Mouse (Mus musculus): ENCODE data around the gene Hmg20b. TPM values are rescaled to one million over a fixed set of nuclear protein-coding genes. Genes with fewer than 3 reads are reported as not detected.
A peak's percentile ranks its signal among the peaks of the same experiment; 100 is the strongest.

Gene Hmg20b
- polyA plus RNA-seq, 1 experiment from 2014 or later, result 128 TPM

DNA sequence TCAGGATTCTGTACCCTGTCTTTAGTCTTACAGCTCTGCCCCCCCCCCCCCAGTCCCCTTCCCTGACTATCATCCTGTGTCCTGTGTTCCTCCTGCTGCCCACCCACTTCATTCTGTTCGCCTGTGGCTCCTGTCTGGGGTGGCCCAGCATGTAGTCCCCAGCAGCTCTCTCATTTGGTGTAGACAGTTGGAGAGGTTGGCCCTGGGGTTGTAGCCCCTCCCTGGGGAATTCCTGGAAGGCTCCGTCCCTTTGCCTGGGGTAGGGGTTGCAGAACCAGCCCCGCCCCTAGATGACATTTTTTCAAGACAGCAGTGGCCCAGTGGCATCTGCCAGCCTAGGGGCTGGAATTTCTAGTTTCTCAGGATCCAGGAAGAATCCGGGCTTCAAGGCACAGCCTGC, 7.9 kb upstream of the Hmg20b start:
- no peak for DNase-seq (ENCODE audit: low spot score)
- H3K27me3 ChIP-seq (ENCODE audit: insufficient read depth, poor library complexity, severe bottlenecking), result peaks cover 58% of the 10 kb centered on the region
- peak overlapping the region; percentile 87; the same call in 1 of the 2 replicates for H3K27ac ChIP-seq
- WGBS, result 29% methylated on average over 4 of the region's 4 CpGs
- peaks cover 80% of the 10 kb centered on the region for H3K4me1 ChIP-seq (replicated peaks)
- peaks cover 28% of the 10 kb centered on the region for H3K36me3 ChIP-seq
- peak overlapping the region; percentile 69 for H3K4me3 ChIP-seq
- no peaks in the 10 kb centered on the region for H3K9me3 ChIP-seq

- H3K27me3 ChIP-seq (ENCODE audit: insufficient read depth, poor library complexity, severe bottlenecking), result peaks cover 48% of the 10 kb centered on the region
- WGBS, result 1% methylated on average over 79 of the region's 79 CpGs
- peak within 1 kb of the TSS; percentile 69 for H3K4me3 ChIP-seq
- peaks cover 19% of the 10 kb centered on the region for H3K36me3 ChIP-seq
- peak within 1 kb of the TSS; percentile 87 for H3K27ac ChIP-seq
- DNase-seq (ENCODE audit: low spot score), result peak; percentile 88
- peaks cover 70% of the 10 kb centered on the region for H3K4me1 ChIP-seq (replicated peaks)
- H3K9me3 ChIP-seq, result no peaks in the 10 kb centered on the region
Observed at GRCm38 (mm10) chr10:81356991-81357844, 6.9 kb upstream of the Hmg20b start, which contains the start of gene Mfsd12. Mfsd12 (plus strand) TSS chr10:81357491.

DNA sequence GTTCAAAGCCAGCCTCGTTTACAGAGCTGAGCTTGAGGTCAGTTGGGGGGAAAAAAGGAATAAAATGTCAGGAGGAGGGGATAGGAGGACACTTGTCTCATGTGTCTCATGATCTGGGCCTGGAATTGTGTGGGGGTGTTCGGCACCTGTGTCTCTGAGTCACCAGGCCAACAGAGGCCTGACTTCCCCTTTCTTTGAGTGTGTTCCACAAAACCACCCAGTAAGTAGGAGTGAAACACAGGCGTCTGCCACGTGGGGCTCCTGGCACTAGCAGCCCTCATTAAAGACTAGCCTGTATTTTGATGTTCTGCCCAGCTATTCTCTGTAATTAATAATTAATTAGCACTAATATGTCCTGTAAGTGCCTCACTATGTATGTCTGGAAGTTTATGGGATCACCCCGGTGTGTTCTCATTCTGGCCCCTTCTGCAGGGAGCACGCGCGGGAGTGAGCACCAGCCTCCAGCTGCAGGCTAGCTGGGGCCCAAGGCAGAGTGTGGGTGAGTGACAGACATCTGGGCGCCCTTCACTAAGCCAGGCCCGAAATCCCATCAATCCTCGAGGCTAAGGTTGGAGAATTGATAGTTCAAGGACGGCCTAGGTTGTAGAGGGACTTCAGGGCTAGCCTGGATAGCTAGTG, 6.2 kb upstream of the Hmg20b start:
- 60% methylated on average over 12 of the region's 12 CpGs for WGBS
- Histone ChIP-seq H3K27ac (peak overlapping the region; percentile 46; the same call in 1 of the 2 replicates), H3K4me1 (replicated peaks) (peaks cover 63% of the 10 kb centered on the region), H3K4me3 (peak overlapping the region; percentile 69), H3K36me3 (peaks cover 12% of the 10 kb centered on the region; the same call in 1 of the 2 replicates), H3K9me3 (no peaks in the 10 kb centered on the region), H3K27me3 (ENCODE audit: insufficient read depth, poor library complexity, severe bottlenecking) (peaks cover 41% of the 10 kb centered on the region)
- DNase-seq (ENCODE audit: low spot score), result no peak

GRCm38 (mm10) chr10:81355533-81355932, 5.3 kb upstream of the Hmg20b start:
- H3K4me1 ChIP-seq (replicated peaks), result peaks cover 60% of the 10 kb centered on the region
- H3K36me3 ChIP-seq, result 0 out of 2 replicates have a peak, but pooled peaks cover 5% of the 10 kb centered on the region
- DNase-seq (ENCODE audit: low spot score), result no peak
- peaks cover 36% of the 10 kb centered on the region for H3K27me3 ChIP-seq (ENCODE audit: insufficient read depth, poor library complexity, severe bottlenecking)
- no peak overlapping the region for H3K27ac ChIP-seq
- H3K4me3 ChIP-seq, result 0 out of 2 replicates have a peak overlapping the region, but pooled peaks have one; percentile 9
- H3K9me3 ChIP-seq, result no peaks in the 10 kb centered on the region
- WGBS, result 78% methylated on average over 4 of the region's 4 CpGs

DNA sequence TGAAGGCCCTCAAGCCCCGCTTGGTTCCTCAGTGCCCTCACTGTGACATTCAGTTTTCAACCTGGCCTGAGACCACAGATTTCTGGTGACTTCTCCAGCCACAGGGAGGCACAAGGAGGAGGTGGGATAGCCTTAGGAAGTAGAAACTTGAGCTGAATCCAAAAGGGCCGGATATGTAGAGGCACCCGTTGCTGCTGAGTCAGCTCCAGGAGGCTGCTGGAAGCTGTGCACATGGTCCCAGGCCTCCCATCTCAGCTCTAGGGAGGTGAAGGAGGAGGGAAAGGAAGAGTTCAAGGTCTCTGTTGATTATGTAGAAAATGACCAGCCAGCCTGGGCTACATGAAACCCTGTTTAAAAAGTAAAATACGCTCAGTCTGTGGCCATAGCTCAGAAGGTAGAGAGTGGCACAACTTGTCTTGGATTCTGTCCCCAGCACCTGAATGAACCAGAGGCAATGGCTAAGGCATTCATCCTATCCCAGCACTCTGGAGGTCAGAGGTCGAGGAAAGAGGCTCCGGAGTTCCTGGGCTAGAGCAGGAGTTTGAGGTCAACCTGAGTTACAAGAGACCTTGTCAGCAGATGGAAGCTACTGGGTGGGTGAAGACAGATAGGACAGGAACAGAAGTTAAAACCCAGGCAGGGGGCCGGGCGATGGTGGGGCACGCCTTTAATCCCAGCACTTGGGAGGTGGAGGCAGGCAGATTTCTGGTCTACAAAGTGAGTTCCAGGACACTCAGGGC, 4.6 kb upstream of the Hmg20b start:
- H3K4me1 ChIP-seq (replicated peaks), result peaks cover 55% of the 10 kb centered on the region
- H3K9me3 ChIP-seq, result no peaks in the 10 kb centered on the region
- DNase-seq (ENCODE audit: low spot score), result no peak
- no peak overlapping the region for H3K27ac ChIP-seq
- no peak overlapping the region for H3K4me3 ChIP-seq
- WGBS, result 66% methylated on average over 9 of the region's 9 CpGs
- H3K27me3 ChIP-seq (ENCODE audit: insufficient read depth, poor library complexity, severe bottlenecking), result peaks cover 35% of the 10 kb centered on the region
- 0 out of 2 replicates have a peak, but pooled peaks cover 1% of the 10 kb centered on the region for H3K36me3 ChIP-seq

DNA sequence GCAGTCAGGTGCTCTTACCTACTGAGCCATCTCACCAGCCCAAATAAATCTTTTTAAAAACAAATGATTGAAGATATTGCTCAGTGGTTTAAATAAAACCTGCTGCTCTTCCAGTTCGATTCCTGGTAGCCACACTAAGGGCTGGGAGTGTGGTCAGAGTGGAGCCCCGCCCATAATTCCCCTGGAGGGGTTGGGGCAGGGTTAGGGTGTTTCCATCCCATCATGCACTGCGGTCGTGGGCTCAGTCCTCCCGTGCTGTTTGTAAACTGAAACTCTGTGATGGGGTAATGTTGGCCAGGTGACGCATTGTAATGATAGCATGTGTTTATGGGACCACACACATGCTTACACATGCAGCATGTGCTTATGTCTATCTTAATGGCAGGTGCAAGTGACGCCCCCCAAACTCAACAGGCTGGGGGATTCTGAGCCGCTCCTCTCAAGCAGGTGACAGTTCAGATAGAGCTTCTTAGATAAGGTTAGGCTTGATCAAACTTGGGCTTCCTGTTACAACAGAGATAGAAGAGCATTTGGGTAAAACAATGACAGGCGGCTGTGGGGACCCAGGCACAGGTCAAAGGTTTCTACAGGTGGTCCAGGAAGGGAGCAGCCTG, 1.5 kb upstream of the Hmg20b start:
- H3K4me1 ChIP-seq (replicated peaks), result peaks cover 57% of the 10 kb centered on the region
- H3K36me3 ChIP-seq, result peaks cover 20% of the 10 kb centered on the region
- no peak for DNase-seq (ENCODE audit: low spot score)
- 27% methylated on average over 9 of the region's 9 CpGs for WGBS
- peaks cover 39% of the 10 kb centered on the region for H3K27me3 ChIP-seq (ENCODE audit: insufficient read depth, poor library complexity, severe bottlenecking)
- no peak overlapping the region for H3K27ac ChIP-seq
- H3K4me3 ChIP-seq, result no peak overlapping the region
- no peaks in the 10 kb centered on the region for H3K9me3 ChIP-seq

DNA sequence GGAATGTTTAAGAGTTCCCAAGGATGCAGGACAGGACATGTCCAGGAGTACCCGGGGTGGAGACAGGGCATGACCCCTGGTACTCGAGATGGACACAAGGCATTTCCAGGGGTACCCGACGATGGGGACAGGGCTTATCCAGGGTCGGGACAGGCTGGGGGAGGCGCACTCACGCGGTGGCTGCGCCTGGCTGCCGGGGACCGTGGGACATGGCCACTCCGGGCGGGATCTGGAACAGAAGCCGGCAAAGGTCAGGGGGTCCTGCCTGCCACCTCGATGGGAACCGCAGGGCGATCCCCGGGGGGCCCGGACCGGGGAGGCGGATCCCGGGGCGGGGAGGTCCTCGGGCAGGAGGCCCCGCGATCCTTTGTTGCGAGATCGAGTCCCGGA, 324 bp downstream of the Hmg20b start:
- DNase-seq (ENCODE audit: low spot score), result no peak
- H3K36me3 ChIP-seq, result peaks cover 38% of the 10 kb centered on the region
- peak overlapping the region; percentile 92 for H3K4me3 ChIP-seq
- H3K4me1 ChIP-seq (replicated peaks), result peaks cover 55% of the 10 kb centered on the region
- peaks cover 42% of the 10 kb centered on the region for H3K27me3 ChIP-seq (ENCODE audit: insufficient read depth, poor library complexity, severe bottlenecking)
- under 1% methylated on average over 29 of the region's 29 CpGs for WGBS
- H3K9me3 ChIP-seq, result no peaks in the 10 kb centered on the region
- H3K27ac ChIP-seq, result peak overlapping the region; percentile 89

DNA sequence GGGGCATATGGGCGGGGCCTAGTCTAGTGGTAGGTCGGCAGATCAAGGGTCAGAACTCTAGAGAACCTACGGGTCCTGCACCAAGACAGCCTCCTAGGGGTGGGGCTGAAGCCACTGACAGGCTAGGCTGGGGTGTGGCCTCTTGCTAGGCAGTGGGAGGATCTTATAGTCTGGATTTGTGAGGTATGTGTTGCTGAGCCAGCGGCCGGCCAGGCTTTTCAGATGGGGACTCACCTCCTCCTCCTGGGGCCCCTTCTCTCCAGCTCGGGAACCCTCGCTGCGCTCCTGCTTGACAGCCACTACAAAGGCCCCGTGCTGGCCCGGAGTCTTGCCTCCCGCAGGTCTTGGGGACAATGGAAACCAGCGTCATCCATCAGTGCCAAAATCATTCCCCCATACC, 1.1 kb downstream of the Hmg20b start:
- Histone ChIP-seq H3K4me1 (replicated peaks) (peaks cover 47% of the 10 kb centered on the region), H3K27me3 (ENCODE audit: insufficient read depth, poor library complexity, severe bottlenecking) (peaks cover 50% of the 10 kb centered on the region)
- DNase-seq (ENCODE audit: low spot score), result peak; percentile 47

DNA sequence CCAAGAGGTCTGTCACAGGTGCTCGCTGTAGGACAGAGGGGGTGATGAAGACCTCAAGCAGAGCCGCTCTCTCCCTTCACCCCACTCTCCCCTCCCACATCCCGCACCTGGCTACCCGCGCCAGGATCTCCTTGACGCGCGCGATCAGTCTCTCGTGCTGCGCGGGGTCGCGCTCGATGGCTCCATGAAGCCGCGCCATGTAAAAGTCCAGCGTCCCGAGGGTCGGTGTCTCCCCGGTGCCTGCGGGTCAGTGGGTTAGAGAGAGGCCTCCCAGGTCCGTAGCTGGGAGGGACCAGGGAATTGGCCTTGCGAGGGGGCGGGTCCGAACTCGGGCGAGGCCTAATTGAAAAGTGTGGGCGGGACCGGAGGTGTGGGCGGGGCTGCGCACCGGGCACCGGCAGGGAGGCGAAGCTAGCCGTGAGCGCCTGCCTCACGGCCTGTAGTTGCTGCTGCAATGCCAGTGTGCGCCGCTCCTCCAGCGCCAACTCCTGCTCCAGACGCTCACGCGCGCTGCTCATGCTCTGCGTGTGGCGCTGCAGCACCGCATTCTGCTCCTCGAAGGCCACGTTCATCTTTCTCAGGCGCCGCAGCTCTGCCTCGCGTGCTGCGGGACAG, 3.7 kb downstream of the Hmg20b start:
- peaks cover 56% of the 10 kb centered on the region for H3K4me1 ChIP-seq (replicated peaks)
- peak; percentile 73 for DNase-seq (ENCODE audit: low spot score)
- H3K27ac ChIP-seq, result peak overlapping the region; percentile 17; the same call in 1 of the 2 replicates
- no peaks in the 10 kb centered on the region for H3K9me3 ChIP-seq
- H3K36me3 ChIP-seq, result peaks cover 38% of the 10 kb centered on the region
- peaks cover 75% of the 10 kb centered on the region for H3K27me3 ChIP-seq (ENCODE audit: insufficient read depth, poor library complexity, severe bottlenecking)
- peak overlapping the region; percentile 46 for H3K4me3 ChIP-seq
- WGBS, result 6% methylated on average over 55 of the region's 55 CpGs

More for the DNA sequence above, 1.1 kb downstream of the Hmg20b start:
- H3K9me3 ChIP-seq, result no peaks in the 10 kb centered on the region
- WGBS, result 4% methylated on average over 12 of the region's 12 CpGs
- peak overlapping the region; percentile 89 for H3K27ac ChIP-seq
- H3K36me3 ChIP-seq, result peaks cover 38% of the 10 kb centered on the region
- peak overlapping the region; percentile 92 for H3K4me3 ChIP-seq

DNA sequence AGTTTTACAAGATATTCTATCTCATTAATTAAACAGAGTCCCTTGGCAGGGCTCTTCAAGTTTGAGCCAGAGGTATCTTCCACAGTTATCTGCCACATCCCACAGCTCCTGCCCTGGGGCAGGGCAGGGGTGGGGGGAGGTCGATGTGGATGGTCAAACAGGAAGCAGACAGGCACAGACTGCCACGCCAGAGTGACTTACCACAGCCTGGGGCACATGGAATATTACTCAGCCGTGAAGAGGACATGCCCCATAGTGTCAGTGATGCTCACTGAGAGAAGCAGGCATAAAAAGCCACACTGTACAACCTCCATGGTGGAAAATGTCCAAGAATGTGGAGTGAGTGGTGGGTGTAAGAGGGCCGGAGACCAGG, 5.1 kb downstream of the Hmg20b start:
- H3K9me3 ChIP-seq, result no peaks in the 10 kb centered on the region
- 86% methylated on average over 4 of the region's 4 CpGs for WGBS
- no peak overlapping the region for H3K27ac ChIP-seq
- peaks cover 38% of the 10 kb centered on the region for H3K36me3 ChIP-seq
- peaks cover 63% of the 10 kb centered on the region for H3K4me1 ChIP-seq (replicated peaks)
- no peak overlapping the region for H3K4me3 ChIP-seq
- no peak for DNase-seq (ENCODE audit: low spot score)
- H3K27me3 ChIP-seq (ENCODE audit: insufficient read depth, poor library complexity, severe bottlenecking), result peaks cover 90% of the 10 kb centered on the region

DNA sequence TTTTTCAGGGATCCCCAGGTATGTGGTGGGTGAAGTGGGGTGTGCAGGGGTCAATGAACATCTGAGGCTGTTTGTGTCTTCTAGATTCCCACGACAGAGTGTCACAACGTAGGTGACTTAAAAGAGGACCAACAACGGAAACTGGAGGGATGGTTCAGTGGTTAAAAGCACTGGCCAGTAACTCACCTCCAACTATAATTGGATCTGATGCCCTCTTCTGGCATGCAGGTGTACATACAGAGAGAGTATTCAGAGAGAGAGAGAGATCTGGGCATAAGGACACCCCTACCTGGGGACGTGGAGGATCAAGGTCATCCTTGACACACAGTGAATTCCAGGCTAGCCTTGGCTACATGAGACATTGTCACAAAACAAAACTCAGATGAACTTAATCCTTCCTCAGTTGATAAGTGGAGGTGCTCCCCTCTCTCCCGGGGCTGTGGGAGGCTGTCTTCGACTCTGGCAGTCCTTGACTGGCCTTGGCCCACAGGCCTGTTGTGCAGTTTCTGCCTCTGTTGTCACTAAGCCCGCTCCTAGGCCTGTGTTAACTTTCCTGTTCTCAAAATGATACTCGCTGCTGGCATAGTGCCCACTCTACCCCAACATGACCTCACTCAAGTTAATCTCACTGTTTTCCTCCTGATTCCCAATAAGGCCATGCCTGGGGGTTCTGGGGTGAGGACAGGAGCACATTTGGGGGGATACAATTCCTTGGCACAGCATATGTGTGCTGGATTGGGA, 5.7 kb downstream of the Hmg20b start:
- Histone ChIP-seq H3K9me3 (no peaks in the 10 kb centered on the region), H3K4me3 (no peak overlapping the region), H3K27me3 (ENCODE audit: insufficient read depth, poor library complexity, severe bottlenecking) (peaks cover 93% of the 10 kb centered on the region), H3K27ac (no peak overlapping the region), H3K36me3 (peaks cover 38% of the 10 kb centered on the region), H3K4me1 (replicated peaks) (peaks cover 61% of the 10 kb centered on the region)
- DNase-seq (ENCODE audit: low spot score), result no peak
- 55% methylated on average over 8 of the region's 8 CpGs for WGBS
